Mouse (Mus musculus) heart, adult 11 months (tissue): Measurements from ENCODE around the gene Efl1.
A peak's percentile ranks its signal among the peaks of the same experiment; 100 is the strongest.

ENCODE experiments used
- DNase-seq: peaks from one replicate; pipeline ENCODE4 v3.0.0; 2022

Efl1 gene

DNA sequence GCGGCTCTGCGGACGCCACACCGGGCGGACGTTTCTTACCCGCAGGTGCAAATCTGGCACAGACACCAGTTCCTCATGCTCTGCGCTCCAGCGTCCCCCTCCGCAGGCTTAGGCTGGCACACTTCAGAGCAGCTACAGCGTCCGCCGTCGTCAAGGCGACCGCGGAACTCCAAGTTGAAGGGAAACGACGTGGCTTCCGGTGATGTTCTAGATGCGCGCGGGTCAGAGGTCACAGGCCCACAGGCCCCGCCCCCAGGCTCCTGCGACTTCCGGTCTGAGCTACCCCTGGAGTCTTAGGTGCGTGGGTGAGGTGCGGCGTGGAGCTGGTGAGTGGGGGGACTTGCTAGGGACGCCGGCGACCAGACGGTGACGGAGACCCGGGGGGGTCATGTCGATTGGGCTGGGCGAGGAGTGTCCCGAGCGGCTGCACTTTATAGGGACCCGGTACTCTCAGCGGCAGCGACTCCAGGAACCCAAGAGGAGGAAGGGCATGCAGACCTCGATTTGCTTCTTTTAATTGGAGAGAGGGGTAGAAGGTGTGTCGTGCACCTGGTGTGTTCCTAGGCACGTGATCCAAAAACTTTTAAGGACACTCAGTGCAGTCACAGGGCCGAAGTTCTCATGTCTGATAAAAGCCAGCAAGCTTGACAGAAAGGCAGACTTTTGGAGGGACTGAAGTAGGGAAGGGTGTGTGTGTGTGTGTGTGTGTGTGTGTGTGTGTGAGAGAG is at the start of gene Efl1, which contains the start of gene Saxo2:
Gene Efl1 (plus strand): TSS at position 262 of the 728 bp plus-strand sequence.
Gene Saxo2 (minus strand): TSS at position 176 of the 728 bp plus-strand sequence.
- peak; percentile 99 for DNase-seq

DNA sequence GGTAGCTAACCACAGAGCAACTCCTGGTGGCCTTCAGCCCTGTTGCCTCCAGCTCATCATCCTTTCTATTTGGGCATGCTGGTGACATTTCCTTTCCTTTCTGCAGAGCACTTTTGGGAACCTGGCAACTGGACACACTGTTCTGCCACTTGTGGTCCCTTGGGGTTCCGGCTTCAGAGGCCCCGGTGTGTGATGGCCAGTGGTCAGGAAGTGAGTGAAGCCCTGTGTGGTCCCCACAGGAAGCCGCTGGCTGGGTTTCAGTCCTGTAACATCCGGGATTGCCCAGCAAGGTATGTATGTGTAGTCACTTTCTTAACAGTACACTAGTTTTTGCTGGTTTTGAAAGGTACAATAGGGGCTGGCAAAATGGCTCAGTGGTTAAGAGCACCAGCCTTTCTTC is 46.4 kb upstream of the Efl1 start:
- DNase-seq, result no peak

DNA sequence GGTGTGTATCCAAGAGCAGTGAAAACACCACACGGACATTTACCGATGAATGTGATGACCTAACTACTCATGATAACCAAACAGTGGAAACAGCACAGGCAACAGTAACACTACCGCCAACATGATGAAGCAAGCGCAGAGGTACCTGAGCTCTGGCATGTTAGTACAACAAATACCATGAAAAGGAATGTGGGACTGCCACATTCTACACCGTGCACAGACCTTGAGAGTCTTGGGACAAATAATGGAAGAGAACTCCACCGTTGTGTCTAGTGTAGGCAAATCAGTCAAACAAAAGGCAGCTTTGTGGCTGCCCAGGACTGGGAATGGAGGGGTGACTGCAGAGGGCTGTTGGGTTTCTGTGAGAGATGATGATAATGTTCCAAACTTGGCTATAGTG is 43.0 kb upstream of the Efl1 start:
- DNase-seq, result no peak

DNA sequence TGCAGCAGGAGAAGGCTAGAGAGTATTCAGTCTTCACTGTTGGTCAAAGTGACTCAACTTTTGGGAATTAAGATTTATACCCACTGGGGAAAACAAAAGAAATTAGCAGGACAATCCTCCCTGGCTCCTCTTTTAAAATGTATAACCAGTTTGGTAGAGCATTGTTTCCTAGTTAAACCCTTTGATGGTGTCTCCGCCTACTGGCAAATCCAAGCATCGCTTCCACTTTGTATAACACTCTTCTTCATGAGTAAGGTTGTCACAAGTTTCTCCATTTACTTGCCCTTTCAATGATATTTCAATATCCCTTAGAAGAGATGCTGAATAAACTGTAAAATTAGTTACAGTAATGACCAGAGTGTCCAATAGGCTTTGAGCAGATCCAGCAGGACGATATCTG is 38.8 kb upstream of the Efl1 start:
- no peak for DNase-seq

DNA sequence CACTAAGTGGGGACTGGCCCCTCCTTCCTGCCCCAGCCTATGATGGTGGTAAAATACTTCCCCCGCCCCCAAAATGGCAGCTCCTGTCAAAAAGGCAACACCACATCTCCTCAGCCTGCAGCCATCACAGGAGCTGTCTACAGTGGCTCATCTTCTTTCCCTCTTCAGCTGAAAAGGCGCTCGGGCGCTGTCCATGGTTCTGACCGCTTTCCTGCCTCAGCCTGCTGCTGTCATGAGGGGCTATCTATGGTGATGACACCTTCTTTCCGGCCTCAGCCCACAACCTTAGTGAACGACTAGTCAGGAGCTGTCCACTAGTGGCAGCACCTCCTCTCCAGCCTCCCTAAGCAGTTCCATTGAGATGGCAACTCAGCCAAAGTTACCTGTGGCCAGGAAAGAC is 23.1 kb upstream of the Efl1 start:
- no peak for DNase-seq

DNA sequence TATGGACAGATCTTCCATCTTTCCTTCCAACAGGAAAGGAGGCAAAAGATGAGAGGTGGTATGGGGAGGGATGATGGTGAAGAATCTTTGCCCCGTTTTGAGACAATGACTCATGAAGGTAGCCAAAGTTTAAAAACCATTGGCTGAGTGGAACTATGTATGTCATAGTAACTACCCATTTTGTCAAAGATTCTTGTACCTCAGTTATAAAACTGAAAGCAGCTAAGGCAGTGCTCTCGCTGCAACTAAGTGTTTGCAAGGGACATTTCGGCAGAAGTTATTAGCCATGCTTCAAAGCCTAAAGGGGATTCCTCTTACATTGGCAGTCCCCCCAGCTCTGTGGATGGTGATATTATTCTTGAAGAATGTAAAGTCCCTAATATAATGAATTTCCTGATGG is 1.2 kb upstream of the Efl1 start:
- DNase-seq, result no peak

DNA sequence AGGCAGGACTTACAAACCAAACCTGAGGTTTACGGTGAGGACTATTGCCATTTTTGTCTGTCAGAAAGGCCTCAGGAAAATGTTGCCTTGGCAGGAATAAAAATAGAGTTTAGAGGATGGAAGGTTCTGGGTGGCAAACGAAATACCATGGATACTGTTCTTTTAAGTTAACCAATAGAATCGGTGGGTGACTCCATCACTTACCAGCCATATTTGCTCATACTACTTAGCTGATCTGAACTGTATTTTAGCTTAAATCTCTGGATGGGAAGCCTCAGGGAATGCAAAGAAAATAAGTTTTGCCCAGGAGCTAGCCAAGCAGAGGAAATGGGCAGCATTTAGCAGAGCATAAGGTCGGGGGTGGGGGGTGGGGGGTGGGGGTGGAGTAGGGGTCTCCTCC is 505 bp upstream of the Efl1 start:
- no peak for DNase-seq

DNA sequence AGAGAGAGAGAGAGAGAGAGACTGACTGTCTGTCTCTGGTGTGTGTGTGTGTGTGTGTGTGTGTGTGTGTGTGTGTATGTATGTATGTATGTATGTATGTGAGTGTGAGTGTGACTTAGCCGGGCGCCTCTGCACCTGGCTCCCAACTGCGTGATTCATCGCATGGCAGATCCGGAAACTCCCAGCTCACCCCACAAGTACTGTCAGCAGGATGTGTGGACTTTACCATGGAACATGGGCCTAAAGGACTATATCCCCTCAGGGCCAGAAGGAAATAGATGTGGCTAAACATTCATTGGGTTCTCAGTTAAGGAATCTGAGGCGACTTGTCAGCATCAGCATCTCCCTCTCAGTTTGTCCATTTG is 649 bp downstream of the Efl1 start:
- peak; percentile 81 for DNase-seq

DNA sequence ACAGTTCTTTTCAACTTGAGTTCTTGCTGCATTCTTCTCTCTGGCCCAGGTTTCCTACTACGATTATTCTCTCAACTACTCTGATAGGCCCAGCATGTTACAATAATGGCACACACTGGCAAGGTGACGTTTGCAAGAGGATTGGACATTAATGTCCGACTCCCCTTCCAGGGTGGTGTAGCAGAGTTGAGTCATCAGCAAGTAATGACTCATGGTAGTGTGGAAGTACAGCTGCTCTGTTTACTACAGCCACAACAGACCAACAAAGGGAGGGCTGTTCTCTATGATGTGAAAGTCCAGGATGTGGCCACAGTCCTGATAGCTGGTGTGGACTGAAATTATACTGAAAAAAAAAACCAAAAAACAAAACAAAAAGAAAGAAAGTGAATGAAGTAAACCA is 16.2 kb downstream of the Efl1 start:
- DNase-seq, result peak; percentile 84

DNA sequence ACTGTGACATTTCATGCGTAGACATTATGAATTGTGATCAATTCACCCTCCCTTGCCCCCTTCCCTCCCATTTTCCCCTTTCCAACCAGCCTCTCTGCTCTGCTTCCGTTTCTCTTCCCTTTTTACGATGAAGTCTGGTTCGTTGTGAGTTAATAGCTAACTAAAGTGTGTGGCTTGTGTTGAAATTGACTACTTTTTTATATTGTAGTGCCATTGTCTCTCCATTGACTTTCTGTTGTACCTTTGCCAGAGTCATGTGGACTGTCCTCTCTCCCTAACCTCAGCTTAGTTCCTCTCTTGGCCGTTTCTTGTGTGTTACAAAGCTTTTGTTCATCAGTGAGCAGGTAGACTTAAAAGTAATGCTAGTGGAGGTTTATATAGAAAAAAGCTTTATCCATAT is 27.6 kb downstream of the Efl1 start:
- no peak for DNase-seq

DNA sequence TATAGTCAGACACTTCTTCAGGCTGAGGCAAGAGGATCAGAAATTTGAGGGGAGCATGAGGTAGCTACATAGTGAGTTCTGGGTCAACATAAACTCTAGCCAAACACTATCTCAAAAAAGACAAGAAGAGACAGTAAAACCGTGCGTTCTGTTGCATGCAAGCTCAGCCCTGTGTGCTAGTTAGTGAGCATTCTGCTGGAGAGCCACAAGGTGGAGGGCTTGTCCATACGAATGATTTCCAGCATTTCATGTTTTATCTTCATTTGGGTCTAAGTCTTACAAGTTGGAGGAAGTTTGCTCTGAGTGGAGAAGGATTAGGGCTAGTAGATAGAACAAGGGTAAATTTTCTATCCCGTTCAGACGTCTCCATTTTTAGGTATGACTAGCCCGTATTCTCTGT is 28.4 kb downstream of the Efl1 start:
- DNase-seq, result no peak

DNA sequence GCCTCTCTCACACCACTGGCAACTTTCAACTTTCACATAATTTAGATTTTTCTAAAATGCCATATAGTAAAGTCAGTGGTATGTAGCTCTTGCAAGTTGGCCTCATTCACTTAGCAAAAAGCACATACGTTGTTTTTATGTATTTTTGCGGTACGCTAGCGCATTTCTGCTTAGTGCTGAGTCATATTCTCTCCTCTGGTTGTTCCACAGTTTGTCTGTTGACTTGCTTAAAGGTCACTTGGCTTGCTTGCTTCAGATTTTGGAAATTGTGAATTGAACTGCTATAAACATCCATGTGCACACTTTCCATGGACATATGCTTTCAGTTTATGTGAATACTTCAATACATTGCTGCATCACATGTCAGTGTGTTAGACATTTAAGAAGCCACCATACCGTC is 31.5 kb downstream of the Efl1 start:
- DNase-seq, result no peak

DNA sequence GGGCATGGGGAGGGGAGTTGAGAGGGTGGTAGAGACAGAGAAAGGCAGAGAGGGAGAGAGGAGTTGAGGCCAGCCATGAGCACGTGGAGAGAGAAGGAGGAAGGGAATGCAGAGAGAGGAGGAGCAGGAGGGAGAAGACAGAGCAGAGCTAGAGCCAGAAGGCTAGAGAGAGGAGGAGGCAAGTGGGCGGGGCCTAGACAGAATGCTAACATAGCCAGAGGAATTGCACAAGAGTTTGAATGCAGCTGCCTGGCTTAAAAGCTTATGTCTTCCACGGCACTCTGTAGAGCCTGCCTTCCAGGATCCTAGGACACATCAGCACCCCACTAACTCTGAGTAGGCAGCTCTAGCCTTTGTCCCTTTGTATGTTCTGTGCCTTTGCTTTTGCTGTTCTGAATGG is 40.3 kb downstream of the Efl1 start:
- DNase-seq, result peak; percentile 92

DNA sequence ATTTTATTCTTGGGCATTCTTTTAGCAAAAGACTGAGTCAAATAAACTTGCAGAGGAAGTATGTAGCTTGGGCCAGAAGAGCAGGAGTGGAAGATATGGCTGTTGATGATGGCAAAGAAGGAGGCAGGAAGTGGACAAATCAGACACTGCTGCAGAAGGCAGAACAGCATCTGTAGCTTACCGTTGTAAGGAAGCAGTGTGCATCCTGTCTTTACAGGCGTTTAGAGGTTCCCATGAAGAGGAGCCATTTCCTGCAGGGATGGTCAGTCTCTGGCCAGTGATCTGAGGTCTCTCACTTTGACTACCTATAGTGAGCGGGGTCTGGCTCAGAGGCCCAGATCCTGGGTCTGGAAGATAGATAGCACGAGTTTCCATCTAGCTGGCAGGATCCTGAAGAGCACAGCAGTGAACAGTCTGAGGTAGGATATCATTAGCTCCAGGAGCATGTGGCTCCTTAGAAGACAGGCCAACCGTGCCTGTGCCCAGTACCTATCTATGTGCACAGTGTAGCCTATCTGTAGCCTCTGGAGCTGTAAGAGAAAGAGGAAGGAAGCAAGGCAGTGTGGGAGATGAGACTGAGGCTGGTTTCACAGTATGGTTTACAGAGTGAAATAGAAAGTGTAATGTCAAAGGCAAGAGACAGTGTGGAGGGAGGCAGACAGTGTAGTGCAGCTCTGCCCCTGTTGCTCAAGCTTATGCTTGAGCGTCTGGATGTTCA is 42.8 kb downstream of the Efl1 start:
- peak; percentile 79 for DNase-seq

DNA sequence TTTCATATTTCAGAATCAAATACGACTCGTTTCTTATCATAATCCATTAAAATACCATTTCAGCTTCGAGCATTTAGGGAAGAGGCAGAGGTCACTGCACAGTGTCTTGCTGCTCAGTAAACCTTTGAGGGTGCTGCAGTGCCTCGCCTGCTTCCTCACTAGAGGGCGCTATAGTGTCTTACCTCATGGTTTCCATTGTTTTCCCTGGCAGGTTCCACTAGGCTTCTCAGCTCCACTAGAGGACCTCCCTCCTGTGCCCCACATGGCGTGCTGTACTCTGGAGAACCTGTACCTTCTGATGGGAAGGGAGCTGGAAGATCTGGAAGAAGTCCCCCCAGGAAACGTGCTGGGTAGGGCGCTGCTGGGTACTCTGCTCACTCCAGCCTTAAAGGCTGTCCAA is 49.3 kb downstream of the Efl1 start:
- DNase-seq, result peak; percentile 83

DNA sequence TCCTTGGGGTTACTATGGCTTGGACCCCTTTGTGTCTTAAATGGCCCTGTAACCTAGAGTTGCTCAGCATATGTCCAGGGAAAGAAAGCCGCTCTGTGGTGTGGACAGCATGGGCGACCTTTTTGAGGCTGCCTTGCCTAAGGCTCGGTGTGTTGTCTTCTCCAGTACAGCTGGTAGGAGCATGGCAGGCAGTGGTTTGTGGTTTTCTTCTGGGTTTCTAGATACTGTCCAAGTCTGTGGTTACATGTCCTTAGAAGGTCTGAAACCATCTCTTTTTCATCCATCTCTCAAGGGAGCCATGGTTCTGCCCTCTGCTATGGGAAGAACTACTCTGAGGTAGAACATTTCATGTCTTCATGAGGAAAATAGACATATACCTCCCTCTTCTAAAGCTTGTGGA is 50.6 kb downstream of the Efl1 start:
- DNase-seq, result peak; percentile 40

DNA sequence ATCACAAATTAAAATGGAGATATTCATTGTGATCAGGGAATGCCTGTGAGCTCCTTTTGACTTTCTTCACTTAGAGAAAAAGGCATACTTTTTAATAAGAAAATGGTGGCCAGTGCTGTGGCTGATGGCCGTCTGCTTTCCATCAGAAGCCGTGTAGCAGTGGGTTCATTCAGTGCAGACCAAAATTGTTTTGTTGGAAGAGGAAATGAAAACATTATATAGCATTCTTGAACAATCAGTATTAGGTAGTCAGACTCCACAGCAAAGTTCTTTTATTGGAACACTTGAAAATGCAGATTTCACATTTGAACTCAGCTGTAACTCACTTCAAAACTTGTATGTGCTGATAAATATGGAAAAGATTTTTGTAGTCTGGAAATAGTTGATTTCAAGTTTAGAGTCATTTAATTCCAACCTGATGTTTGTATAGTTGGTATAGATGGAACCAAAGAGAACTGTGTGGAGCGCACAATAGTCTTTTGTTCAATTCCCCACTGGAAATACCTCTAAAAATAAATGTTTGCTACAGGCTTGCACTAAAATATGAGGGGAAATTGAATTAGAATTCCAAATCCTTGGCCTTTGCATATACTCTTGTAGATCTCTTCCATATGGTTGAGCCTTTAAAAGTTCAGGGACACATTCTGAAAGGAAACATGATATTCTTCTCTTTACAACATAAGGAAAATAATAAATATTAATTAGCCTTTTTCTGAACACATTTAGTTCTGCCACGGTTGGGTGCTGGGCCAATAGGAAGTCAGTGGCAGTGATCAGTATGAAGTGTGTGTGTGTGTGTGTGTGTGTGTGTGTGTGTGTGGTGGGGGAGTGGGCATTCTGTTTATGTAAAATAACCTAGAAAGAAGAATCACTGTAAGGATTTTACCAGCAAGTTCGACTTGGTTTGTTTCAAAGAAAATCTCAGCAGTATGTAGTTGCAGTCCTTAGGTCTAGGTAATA is 54.2 kb downstream of the Efl1 start:
- peak; percentile 25 for DNase-seq

DNA sequence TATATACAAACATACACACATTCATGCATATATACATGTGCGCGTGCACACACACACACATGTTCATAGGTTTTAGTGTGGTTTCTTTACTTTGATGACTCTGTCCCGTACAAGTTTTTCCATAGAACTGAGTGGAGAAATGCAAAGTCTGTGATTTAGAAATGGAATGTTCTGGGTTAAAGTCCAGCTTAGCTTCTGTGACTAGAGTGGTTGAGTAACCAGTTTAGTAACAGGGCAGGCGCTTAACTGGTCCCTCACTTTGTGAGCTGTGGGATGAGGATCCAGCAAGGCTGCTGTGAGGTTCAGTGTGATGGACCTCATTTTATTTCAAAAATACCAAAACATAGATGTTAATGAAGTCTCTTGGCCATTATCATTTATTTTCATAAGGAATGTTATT is 60.8 kb downstream of the Efl1 start:
- peak; percentile 25 for DNase-seq

DNA sequence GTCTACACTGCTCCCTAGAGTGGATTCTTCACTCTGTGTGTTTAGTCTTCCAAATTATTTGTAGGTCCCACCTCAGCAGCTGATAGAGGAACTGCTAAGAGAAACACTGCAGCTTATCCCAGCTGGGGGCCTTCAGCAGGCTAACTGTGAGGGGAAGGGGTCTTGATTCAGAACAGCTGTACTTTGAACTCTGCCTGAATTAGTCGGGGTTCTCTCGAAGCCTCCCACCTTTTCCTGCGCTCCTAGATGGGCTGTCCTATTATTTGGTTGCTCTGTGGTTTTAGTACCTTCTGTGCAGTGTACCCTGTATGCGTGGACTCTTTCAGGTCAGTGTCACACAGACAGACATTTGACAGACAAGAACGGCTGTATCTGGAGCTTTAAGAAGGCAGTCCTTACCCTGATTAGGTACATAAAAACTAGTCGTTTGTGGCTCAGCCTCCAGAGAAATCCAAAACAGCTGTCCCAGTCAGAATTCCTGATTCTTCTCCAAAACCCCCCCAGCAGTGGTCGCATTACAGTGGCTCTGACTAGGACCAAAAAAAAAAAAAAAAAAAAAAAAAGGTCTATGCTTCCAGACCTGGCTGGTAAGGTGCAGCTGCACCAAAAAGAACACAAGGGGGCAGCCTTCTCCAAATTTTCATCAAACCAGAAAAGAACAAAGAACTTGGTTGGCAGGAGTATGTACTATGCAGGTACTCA is 66.9 kb downstream of the Efl1 start:
- peak; percentile 75 for DNase-seq

DNA sequence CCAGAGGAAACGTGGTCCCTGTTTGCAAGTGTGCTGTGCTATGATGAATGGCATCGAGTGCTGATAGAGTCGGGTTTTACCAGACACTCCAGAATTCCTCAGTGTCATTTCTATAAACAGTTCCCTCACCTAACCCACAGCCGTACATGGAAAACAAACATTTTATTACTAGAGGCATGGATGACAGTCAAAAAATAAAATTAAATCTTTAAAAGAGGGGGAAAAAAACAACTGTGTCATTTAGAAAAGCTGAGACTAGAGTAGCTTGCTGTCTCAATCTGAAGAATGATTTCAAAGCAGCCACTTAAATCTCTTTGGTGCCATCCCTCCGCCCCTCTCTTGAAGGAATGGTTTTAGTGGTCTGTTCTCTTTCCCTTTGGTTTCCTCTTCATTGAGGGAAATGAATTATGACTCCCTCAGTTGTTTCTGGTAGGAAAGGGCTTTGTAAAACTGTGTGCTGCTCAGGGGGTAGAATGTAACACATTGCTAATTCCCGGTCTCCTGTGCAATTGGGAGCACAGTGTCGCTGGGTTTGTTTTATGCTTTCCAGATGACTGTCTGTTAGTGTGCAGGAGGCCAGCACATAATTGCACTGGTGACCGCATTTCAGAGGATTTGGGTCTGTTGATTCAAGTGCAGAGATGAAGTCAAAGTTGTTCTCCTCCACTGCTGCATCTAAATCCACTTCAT is 67.6 kb downstream of the Efl1 start:
- peak; percentile 29 for DNase-seq

DNA sequence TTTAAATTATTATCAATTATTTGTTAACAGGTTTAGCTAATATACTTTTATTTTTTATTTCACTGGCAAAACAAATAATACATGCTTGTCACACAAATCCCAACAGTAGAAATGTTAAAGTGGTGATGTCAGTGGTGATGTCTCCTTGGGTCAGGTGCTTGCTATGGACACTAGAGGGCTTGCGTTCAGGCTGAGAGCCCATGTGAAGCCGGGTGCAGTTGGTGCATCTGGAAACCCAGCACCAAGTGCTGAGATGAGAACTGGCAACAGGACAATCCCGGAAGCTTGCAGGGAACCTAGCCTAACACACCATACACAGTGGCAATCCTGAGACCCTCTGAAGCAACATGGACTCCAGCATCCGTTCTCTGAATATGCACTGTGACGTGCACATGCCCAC is 70.9 kb downstream of the Efl1 start:
- peak; percentile 88 for DNase-seq

DNA sequence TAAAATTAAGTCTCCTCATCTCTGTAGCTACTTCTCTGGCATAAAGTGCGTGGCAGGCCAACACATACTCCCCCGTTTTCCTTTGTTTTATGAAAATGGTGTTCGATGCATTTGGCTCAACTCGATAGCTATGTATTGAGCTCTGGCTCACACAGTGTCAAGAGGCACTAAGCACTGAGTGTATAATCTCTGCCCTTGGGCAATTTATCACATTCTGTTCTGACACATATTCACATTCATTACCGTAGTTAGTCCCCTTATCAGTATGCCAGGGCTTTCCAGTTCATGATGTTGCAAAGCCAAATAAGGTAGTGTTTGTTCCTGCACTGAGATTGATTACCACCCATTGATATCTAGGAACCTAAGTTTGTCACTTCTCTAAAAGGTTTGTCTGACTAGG is 71.3 kb downstream of the Efl1 start:
- DNase-seq, result no peak
